Mouse (Mus musculus) forebrain, embryonic 14.5 days (tissue): ENCODE measurements at regions not wholly inside any gene's neighbourhood (a gene's known extent, or its start where the extent isn't known, plus 50 kb on each side); places are given as distances from the start of the nearest gene placed in this dataset.

ENCODE experiments used
- ATAC-seq: fragments of 200-750 bp; cut with Nextera tagmentation; 2 replicates; pipeline ENCODE4 v1.8.0; 2017; ENCODE audit warnings: mild to moderate bottlenecking, moderate library complexity
- DNase-seq: peaks from one replicate; pipeline ENCODE4 v3.0.0-alpha.2; 2015; ENCODE audit warnings: low spot score
- H3K27ac ChIP-seq: fragments of 300-500 bp; sonication (generic); 2 replicates; pipeline ENCODE4 v1.5.1; 2014; ENCODE audit warnings: low read depth, mild to moderate bottlenecking, control low read depth, low read length, moderate library complexity
- H3K27me3 ChIP-seq: fragments of 300-500 bp; sonication (generic); replicated peaks from 2 replicates; pipeline ENCODE4 v1.6.1; 2014; ENCODE audit warnings: low read length, control low read depth, mixed read lengths; ENCODE audit not compliant: control insufficient read depth, insufficient read depth
- H3K36me3 ChIP-seq: fragments of 300-500 bp; sonication (generic); 2 replicates; pipeline ENCODE4 v1.6.1; 2014; ENCODE audit warnings: low read length, control low read depth; ENCODE audit not compliant: control insufficient read depth, insufficient read depth
- H3K4me1 ChIP-seq: fragments of 300-500 bp; sonication (generic); 2 replicates; pipeline ENCODE4 v1.6.1; 2014; ENCODE audit warnings: antibody characterized with exemption, low read length, control low read depth; ENCODE audit not compliant: control insufficient read depth, insufficient read depth
- H3K4me2 ChIP-seq: fragments of 300-500 bp; sonication (generic); 2 replicates; pipeline ENCODE4 v1.6.1; 2014; ENCODE audit warnings: mild to moderate bottlenecking, control low read depth, low read length
- H3K4me3 ChIP-seq: fragments of 300-500 bp; sonication (generic); 2 replicates; pipeline ENCODE4 v1.5.1; 2014; ENCODE audit warnings: low read depth, low read length, control low read depth
- H3K9ac ChIP-seq: fragments of 300-500 bp; sonication (generic); 2 replicates; pipeline ENCODE4 v1.6.1; 2014; ENCODE audit warnings: mild to moderate bottlenecking, low read length, control low read depth, moderate library complexity
- H3K9me3 ChIP-seq: fragments of 300-500 bp; sonication (generic); replicated peaks from 2 replicates; pipeline ENCODE4 v1.6.1; 2016; ENCODE audit warnings: low read length, control low read depth, mixed read lengths; ENCODE audit not compliant: control insufficient read depth
- WGBS: fragments of 180-500 bp; shearing (Covaris S2); extraction: QIAGEN DNeasy Blood & Tissue Kit; methylation state at CpG from one replicate; pipeline ENCODE4 v1.1.7; 2014; 5-methylcytosine and 5-hydroxymethylcytosine counted together

DNA sequence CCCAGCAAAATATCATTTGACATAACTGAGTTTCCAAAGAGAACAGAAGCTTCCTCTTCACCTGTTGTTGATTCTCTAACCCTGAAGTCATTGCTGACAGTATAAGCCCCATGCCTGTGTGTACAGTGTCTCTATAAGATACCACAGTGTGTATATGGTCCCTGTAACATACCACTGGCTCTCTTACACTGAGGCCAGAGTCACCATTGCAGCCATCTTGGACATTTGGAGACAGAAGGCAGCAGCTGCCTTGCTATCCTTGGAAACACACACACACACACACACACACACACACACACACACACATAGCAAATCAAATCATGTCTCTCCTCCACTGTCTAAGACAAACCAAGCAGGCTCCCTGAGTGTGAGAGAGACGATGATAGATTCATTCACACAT lies 192.9 kb downstream of the Ackr3 start:
- H3K27ac ChIP-seq: no peak overlapping the region
- DNase-seq: no peak
- H3K27me3 ChIP-seq: no peaks in the 10 kb centered on the region
- 67% methylated on average over 1 of the region's 1 CpGs for WGBS
- no peak overlapping the region for H3K4me2 ChIP-seq
- H3K4me3 ChIP-seq: no peak overlapping the region
- no peaks in the 10 kb centered on the region for H3K9me3 ChIP-seq
- peaks cover 5% of the 10 kb centered on the region; the same call in 1 of the 2 replicates for H3K4me1 ChIP-seq
- no peaks in the 10 kb centered on the region for H3K36me3 ChIP-seq
- no peak overlapping the region for H3K9ac ChIP-seq
- ATAC-seq: no peak

DNA sequence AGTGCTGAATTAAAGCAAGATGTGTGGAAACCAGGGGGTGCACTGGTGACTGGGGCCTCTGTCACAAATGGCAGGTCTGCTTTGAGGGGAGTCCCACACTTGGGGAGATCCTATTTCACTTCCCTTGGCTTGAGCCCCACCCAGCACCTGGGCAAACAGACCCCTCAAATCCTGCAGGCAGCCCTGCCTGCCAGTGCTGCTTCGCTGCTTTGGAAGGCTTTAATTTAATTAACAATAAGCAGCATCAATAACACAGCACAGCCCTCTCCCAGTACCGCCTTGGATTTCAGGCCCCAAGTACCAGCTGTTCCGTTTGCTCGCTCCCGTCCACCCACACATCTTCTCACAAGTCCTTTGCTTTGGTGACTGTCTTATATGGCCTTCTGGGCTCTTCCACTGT lies 193.6 kb downstream of the Ackr3 start:
- Histone ChIP-seq H3K9ac (no peak overlapping the region), H3K4me1 (peaks cover 5% of the 10 kb centered on the region; the same call in 1 of the 2 replicates), H3K9me3 (no peaks in the 10 kb centered on the region), H3K36me3 (no peaks in the 10 kb centered on the region), H3K4me2 (no peak overlapping the region), H3K27ac (no peak overlapping the region), H3K4me3 (no peak overlapping the region), H3K27me3 (no peaks in the 10 kb centered on the region)
- WGBS: 35% methylated on average over 5 of the region's 5 CpGs
- peak; percentile 20 for DNase-seq
- no peak for ATAC-seq

DNA sequence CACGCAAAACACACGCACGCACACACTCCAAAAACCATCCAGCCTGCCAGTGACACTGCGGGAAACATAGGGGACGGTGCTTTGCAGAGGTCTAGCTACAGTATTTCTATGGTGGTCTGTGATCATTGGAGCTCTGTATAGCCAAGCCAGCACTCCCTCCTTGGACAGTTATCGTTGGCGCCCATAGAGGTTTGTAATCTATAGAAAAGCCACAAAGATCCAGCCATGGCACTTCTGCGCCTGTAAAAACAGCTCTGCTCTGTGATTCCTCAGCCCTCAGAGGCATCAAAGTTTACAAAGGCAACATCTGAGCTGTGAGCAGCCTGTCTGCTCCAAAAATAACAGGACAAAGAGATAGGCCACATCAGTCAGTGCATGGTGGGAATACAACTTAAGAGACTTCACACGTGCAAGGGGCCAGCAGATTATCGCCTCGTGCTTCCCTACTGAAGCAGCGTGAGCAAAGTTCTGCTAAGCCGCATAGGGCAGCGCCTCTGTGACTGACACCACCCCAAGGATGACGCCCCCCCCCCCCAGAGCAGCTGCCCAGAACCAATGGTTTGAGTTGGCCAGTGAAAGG lies 194.7 kb downstream of the Ackr3 start:
- no peaks in the 10 kb centered on the region for H3K36me3 ChIP-seq
- 83% methylated on average over 15 of the region's 15 CpGs for WGBS
- H3K4me1 ChIP-seq: peaks cover 5% of the 10 kb centered on the region; the same call in 1 of the 2 replicates
- DNase-seq: no peak
- no peak overlapping the region for H3K4me2 ChIP-seq
- H3K27ac ChIP-seq: no peak overlapping the region
- no peaks in the 10 kb centered on the region for H3K9me3 ChIP-seq
- no peak overlapping the region for H3K9ac ChIP-seq
- no peaks in the 10 kb centered on the region for H3K27me3 ChIP-seq
- H3K4me3 ChIP-seq: no peak overlapping the region
- ATAC-seq: no peak

DNA sequence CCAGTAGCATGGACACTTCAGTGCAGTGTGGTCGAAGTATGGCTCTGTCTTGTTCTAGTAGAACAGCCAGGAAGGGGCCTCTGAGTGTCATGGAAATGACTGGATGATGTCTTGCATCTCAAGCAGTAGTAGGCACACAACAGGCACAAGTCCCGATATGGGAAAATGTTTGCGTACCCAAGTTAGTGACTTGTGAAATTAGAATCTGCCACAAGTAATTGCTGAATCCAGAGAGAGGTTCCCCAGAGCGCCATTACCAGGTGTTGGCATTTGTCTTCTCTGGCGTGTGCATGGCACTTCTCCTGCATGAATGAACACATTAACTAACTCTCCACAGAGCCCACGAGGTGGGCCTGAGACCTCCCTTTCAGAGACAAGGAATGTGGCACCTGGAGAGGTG lies 199.3 kb downstream of the Ackr3 start:
- no peak overlapping the region for H3K27ac ChIP-seq
- H3K9ac ChIP-seq: no peak overlapping the region
- WGBS: 64% methylated on average over 6 of the region's 6 CpGs
- no peak overlapping the region for H3K4me2 ChIP-seq
- no peaks in the 10 kb centered on the region for H3K4me1 ChIP-seq
- H3K27me3 ChIP-seq: no peaks in the 10 kb centered on the region
- H3K9me3 ChIP-seq: no peaks in the 10 kb centered on the region
- H3K4me3 ChIP-seq: no peak overlapping the region
- DNase-seq: no peak
- H3K36me3 ChIP-seq: no peaks in the 10 kb centered on the region
- no peak for ATAC-seq

DNA sequence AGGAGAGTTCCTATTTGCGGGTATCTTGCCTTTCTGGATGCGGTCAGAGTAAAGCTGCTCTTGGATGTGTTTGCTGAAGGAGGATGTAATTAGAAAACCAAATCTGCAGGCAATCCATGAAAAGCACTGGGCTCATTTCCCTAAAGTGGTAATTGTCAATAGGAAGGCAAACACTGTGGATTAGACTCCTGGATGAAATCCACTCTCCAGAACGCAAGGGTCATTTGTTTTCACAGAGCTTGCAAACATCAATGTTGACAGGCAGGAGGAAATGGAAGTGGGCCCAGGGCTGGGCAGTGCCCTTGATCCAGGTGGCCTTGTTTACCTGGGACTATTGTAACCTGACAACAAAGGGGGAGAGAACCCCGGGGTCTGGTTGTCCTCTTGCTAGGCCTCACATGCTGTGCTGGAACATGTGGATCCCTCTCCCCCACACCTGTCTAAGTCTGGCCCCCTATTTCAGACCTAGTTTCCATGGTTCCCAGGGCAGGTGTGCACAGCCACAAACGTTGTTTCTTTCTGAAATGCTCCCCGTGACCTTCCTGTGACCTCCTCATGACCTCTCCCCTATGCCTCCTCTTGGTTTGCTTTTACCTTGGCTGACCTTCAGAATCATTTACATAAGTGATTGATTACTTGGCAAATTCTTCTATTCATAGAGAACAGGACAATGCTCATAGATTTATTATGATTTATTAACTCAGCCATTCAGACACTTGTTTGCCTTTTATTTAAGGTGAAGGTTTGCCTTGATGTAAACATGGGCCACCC lies 197.9 kb upstream of the Cops8 start:
- H3K27ac ChIP-seq: no peak overlapping the region
- no peak overlapping the region for H3K4me2 ChIP-seq
- no peaks in the 10 kb centered on the region for H3K27me3 ChIP-seq
- no peaks in the 10 kb centered on the region for H3K4me1 ChIP-seq
- H3K4me3 ChIP-seq: no peak overlapping the region
- no peak overlapping the region for H3K9ac ChIP-seq
- ATAC-seq (no peak), DNase-seq (no peak)
- 43% methylated on average over 6 of the region's 6 CpGs for WGBS
- H3K9me3 ChIP-seq: no peaks in the 10 kb centered on the region
- no peaks in the 10 kb centered on the region for H3K36me3 ChIP-seq

DNA sequence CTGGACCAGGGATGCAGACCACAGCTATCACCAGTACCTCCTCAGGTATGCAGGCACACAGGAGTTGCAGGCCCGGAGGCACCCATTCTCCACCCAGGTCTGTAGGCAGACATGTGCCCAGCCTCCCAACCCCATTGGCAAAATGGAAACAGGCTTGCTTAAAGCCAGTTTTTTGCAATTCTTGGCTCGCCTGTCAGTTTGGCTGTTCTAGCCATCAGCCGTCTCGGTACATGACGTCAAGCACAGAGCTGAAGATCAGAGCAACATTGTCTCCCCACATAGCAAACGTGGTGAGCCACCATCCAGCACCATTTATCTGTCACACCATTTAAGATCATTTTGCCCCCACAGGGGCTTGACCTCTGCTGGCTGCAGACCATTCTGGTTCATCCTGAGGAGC lies 196.1 kb upstream of the Cops8 start:
- no peaks in the 10 kb centered on the region for H3K36me3 ChIP-seq
- no peak overlapping the region for H3K27ac ChIP-seq
- WGBS: 85% methylated on average over 6 of the region's 6 CpGs
- no peak overlapping the region for H3K4me3 ChIP-seq
- H3K4me1 ChIP-seq: no peaks in the 10 kb centered on the region
- no peak overlapping the region for H3K9ac ChIP-seq
- no peaks in the 10 kb centered on the region for H3K27me3 ChIP-seq
- H3K4me2 ChIP-seq: no peak overlapping the region
- no peak for DNase-seq
- ATAC-seq: no peak
- H3K9me3 ChIP-seq: no peaks in the 10 kb centered on the region

DNA sequence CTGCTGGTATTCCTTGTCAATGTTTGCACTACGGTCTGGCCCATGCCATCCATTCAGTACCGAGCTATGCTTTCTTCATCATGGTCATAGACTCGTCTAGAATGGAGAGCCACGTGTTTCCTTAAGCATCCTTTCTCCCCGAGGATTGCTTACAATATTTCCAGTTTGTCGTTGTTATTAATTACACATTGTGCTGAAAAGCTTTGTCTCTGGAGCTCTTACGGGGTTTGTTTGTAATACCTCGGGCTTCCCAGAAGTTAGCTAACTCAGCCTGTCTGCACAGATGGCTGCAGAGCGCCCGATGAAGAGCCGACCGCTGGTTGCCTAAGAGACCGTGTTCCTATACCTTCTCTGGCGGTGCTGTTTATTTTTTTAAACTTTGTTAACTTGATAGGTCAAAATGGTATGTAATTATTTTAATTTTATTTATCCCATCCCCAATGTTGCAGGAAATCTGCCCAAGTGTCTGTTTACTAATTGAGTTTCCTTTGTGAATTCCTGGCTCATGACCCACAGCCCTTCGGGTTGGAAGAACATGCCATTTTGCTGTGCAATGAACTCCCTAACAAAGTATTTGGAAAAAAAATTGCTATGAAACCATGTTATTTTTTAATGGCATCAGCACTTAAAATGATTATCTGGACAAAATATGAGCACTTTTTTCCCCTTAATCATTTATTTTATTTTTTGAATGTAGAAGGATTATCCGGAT lies 194.1 kb upstream of the Cops8 start:
- ATAC-seq (no peak), DNase-seq (no peak)
- no peak overlapping the region for H3K4me3 ChIP-seq
- H3K9ac ChIP-seq: no peak overlapping the region
- H3K9me3 ChIP-seq: no peaks in the 10 kb centered on the region
- no peak overlapping the region for H3K4me2 ChIP-seq
- H3K4me1 ChIP-seq: no peaks in the 10 kb centered on the region
- no peak overlapping the region for H3K27ac ChIP-seq
- WGBS: 88% methylated on average over 16 of the region's 16 CpGs
- H3K36me3 ChIP-seq: no peaks in the 10 kb centered on the region
- no peaks in the 10 kb centered on the region for H3K27me3 ChIP-seq

DNA sequence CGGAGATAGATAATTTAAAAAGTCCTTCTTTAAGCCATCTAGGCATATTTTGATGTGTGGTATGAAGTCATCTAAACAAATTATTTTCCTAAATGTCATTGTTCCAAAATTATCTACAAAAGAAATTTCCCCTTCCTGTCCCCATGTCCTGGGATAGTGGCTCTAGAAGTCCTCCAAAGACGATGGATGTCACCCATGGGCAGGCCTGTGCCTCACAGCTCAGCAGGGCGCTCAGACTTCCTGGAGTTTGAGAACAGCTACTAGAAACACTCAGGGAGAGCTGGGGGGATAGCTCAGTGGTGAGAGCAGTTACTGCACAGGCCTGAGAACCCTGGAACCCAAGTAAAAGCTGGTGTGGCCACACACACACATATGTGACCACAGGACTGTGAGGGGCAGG lies 193.5 kb upstream of the Cops8 start:
- Histone ChIP-seq H3K4me2 (no peak overlapping the region), H3K4me3 (no peak overlapping the region), H3K4me1 (no peaks in the 10 kb centered on the region), H3K36me3 (no peaks in the 10 kb centered on the region), H3K9me3 (no peaks in the 10 kb centered on the region), H3K9ac (no peak overlapping the region), H3K27me3 (no peaks in the 10 kb centered on the region), H3K27ac (no peak overlapping the region)
- WGBS: 90% methylated on average over 3 of the region's 3 CpGs
- no peak for ATAC-seq
- DNase-seq: no peak

DNA sequence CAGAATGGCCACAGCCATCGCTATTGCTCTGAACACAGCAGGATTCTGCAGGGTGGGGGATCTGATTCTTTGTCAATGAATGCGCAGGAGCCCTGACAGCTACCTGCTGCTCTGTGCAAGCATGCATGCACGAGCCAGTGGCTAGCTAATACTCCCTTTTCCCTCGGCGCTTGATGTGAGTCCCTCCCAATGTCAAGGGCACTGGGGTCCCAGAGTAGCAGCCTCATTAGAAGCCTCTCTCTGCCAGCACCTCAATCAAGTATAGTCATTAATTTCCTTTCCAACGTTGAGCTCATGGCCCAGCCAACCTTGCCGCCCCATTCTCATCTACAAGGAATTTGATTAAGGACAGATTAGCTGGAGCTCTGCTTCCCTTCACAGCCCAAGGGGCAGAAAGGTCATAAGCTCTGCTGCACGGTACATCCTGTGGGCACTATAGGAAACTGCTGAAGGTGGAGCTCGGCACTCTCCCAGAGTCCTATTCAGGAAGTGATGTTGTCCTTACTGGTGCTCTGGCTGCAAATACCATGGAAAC lies 190.2 kb upstream of the Cops8 start:
- Histone ChIP-seq H3K27ac (no peak overlapping the region), H3K4me2 (no peak overlapping the region), H3K36me3 (no peaks in the 10 kb centered on the region), H3K4me3 (no peak overlapping the region), H3K9ac (no peak overlapping the region), H3K4me1 (no peaks in the 10 kb centered on the region), H3K27me3 (no peaks in the 10 kb centered on the region), H3K9me3 (no peaks in the 10 kb centered on the region)
- 33% methylated on average over 9 of the region's 9 CpGs for WGBS
- DNase-seq (no peak), ATAC-seq (no peak)
